Mouse (Mus musculus): ENCODE results near the gene Cars2. TPM values are rescaled to one million over a fixed set of nuclear protein-coding genes. Genes with fewer than 3 reads are reported as not detected.
A peak's percentile ranks its signal among the peaks of the same experiment; 100 is the strongest.
"Not testable (repeated sequence)": the region's sequence is repeated elsewhere in the genome, so short reads cannot be mapped to it uniquely, and the experiment has no call there.

Gene Cars2
- polyA plus RNA-seq, 1 experiment: 25.9 TPM

- H3K4me1 ChIP-seq (ENCODE audit: control insufficient read depth, insufficient read depth, low read length): peaks cover 6% of the 10 kb centered on the region
- H3K27ac ChIP-seq (ENCODE audit: insufficient read depth, low read length): no peak overlapping the region
- TF ChIP-seq CTCF (IDR thresholded peaks at IDR 0.05; ENCODE audit: extremely low read depth, insufficient read depth, low read length): no peak
- no peak for TF ChIP-seq POLR2A (IDR thresholded peaks at IDR 0.05; ENCODE audit: extremely low read depth, insufficient read depth, low read length)
- no peak overlapping the region; the same call in 1 of the 2 replicates for H3K4me3 ChIP-seq (ENCODE audit: insufficient read depth, low read length)
Measured at GRCm38 (mm10) chr8:11498786-11499485, 51.6 kb downstream of the Cars2 start.

- Histone ChIP-seq H3K4me1 (ENCODE audit: control insufficient read depth, insufficient read depth, low read length) (peaks cover 6% of the 10 kb centered on the region), H3K27ac (ENCODE audit: insufficient read depth, low read length) (no peak overlapping the region), H3K4me3 (ENCODE audit: insufficient read depth, low read length) (peak overlapping the region; percentile 69)
- TF ChIP-seq POLR2A (IDR thresholded peaks at IDR 0.05; ENCODE audit: extremely low read depth, insufficient read depth, low read length) (no peak), CTCF (IDR thresholded peaks at IDR 0.05; ENCODE audit: extremely low read depth, insufficient read depth, low read length) (no peak)
Measured at GRCm38 (mm10) chr8:11498281-11498680, 52.3 kb downstream of the Cars2 start.

- Histone ChIP-seq H3K27ac (ENCODE audit: insufficient read depth, low read length) (peak within 1 kb of the TSS; percentile 83), H3K4me1 (ENCODE audit: control insufficient read depth, insufficient read depth, low read length) (peaks cover 6% of the 10 kb centered on the region), H3K4me3 (ENCODE audit: insufficient read depth, low read length) (peak within 1 kb of the TSS; percentile 69)
- TF ChIP-seq POLR2A (IDR thresholded peaks at IDR 0.05; ENCODE audit: extremely low read depth, insufficient read depth, low read length) (peak; percentile 39; the same call in 1 of the 2 replicates), CTCF (IDR thresholded peaks at IDR 0.05; ENCODE audit: extremely low read depth, insufficient read depth, low read length) (no peak)
Measured at GRCm38 (mm10) chr8:11497017-11497990, 53.3 kb downstream of the Cars2 start, which contains the start of gene Naxd. TSS of gene Naxd (plus strand) at chr8:11497506.

- not testable (repeated sequence) for H3K4me3 ChIP-seq (ENCODE audit: insufficient read depth, low read length); H3K4me1 ChIP-seq (ENCODE audit: control insufficient read depth, insufficient read depth, low read length); H3K27ac ChIP-seq (ENCODE audit: insufficient read depth, low read length)
Measured at GRCm38 (mm10) chr8:11492340-11492739, 58.2 kb downstream of the Cars2 start.

GRCm38 (mm10) chr8:11487229-11487628, 63.4 kb downstream of the Cars2 start:
- H3K27ac ChIP-seq (ENCODE audit: insufficient read depth, low read length): no peak overlapping the region
- H3K4me1 ChIP-seq (ENCODE audit: control insufficient read depth, insufficient read depth, low read length): no peaks in the 10 kb centered on the region
- H3K4me3 ChIP-seq (ENCODE audit: insufficient read depth, low read length): no peak overlapping the region
- TF ChIP-seq CTCF (IDR thresholded peaks at IDR 0.05; ENCODE audit: extremely low read depth, insufficient read depth, low read length) (no peak), POLR2A (IDR thresholded peaks at IDR 0.05; ENCODE audit: extremely low read depth, insufficient read depth, low read length) (no peak)

GRCm38 (mm10) chr8:11486142-11486541, 64.4 kb downstream of the Cars2 start:
- TF ChIP-seq POLR2A (IDR thresholded peaks at IDR 0.05; ENCODE audit: extremely low read depth, insufficient read depth, low read length) (no peak), CTCF (IDR thresholded peaks at IDR 0.05; ENCODE audit: extremely low read depth, insufficient read depth, low read length) (peak; percentile 79)
- H3K4me3 ChIP-seq (ENCODE audit: insufficient read depth, low read length): no peak overlapping the region
- H3K4me1 ChIP-seq (ENCODE audit: control insufficient read depth, insufficient read depth, low read length): no peaks in the 10 kb centered on the region
- no peak overlapping the region for H3K27ac ChIP-seq (ENCODE audit: insufficient read depth, low read length)

GRCm38 (mm10) chr8:11482537-11482936, 68.0 kb downstream of the Cars2 start:
- Histone ChIP-seq H3K4me3 (ENCODE audit: insufficient read depth, low read length) (no peak overlapping the region), H3K27ac (ENCODE audit: insufficient read depth, low read length) (no peak overlapping the region), H3K4me1 (ENCODE audit: control insufficient read depth, insufficient read depth, low read length) (no peaks in the 10 kb centered on the region)
- TF ChIP-seq POLR2A (IDR thresholded peaks at IDR 0.05; ENCODE audit: extremely low read depth, insufficient read depth, low read length) (no peak), CTCF (IDR thresholded peaks at IDR 0.05; ENCODE audit: extremely low read depth, insufficient read depth, low read length) (no peak)

- H3K4me3 ChIP-seq (ENCODE audit: insufficient read depth, low read length): no peak overlapping the region
- no peak overlapping the region for H3K27ac ChIP-seq (ENCODE audit: insufficient read depth, low read length)
- no peaks in the 10 kb centered on the region for H3K4me1 ChIP-seq (ENCODE audit: control insufficient read depth, insufficient read depth, low read length)
- no peak for TF ChIP-seq CTCF (IDR thresholded peaks at IDR 0.05; ENCODE audit: extremely low read depth, insufficient read depth, low read length)
- TF ChIP-seq POLR2A (IDR thresholded peaks at IDR 0.05; ENCODE audit: extremely low read depth, insufficient read depth, low read length): no peak
Measured at GRCm38 (mm10) chr8:11481876-11482275, 68.7 kb downstream of the Cars2 start.

- no peak for TF ChIP-seq CTCF (IDR thresholded peaks at IDR 0.05; ENCODE audit: extremely low read depth, insufficient read depth, low read length)
- TF ChIP-seq POLR2A (IDR thresholded peaks at IDR 0.05; ENCODE audit: extremely low read depth, insufficient read depth, low read length): no peak
- H3K4me1 ChIP-seq (ENCODE audit: control insufficient read depth, insufficient read depth, low read length): no peaks in the 10 kb centered on the region
- H3K4me3 ChIP-seq (ENCODE audit: insufficient read depth, low read length): no peak overlapping the region
- no peak overlapping the region for H3K27ac ChIP-seq (ENCODE audit: insufficient read depth, low read length)
Measured at GRCm38 (mm10) chr8:11479591-11479990, 71.0 kb downstream of the Cars2 start.
